Mouse (Mus musculus): ENCODE measurements at regions not wholly inside any gene's neighbourhood (a gene's known extent, or its start where the extent isn't known, plus 50 kb on each side); places are given as distances from the start of the nearest gene placed in this dataset.

DNA sequence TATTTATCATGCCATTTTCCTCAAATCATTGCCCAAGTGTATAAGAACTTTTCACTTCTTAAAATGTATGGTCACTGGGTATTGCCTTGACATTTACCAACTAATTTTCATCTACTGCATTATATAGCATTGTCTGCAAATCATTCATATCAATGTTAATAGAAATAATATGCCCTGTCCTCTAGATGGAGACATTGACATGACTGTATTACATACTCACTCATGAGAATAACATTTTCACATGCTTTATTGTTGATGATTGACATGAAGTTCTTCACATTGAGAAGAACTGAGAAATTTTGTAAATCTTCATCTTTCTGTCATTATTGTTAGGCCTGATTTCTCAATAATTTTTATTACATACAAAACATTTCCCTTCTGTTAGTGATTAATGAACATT, 629.4 kb upstream of the Nudt12 start:
- TF ChIP-seq CTCF (IDR thresholded peaks at IDR 0.05; ENCODE audit: borderline replicate concordance, extremely low read depth, insufficient read depth, insufficient read length) (no peak), POLR2A (IDR thresholded peaks at IDR 0.05; ENCODE audit: borderline replicate concordance, extremely low read depth, insufficient read depth, insufficient read length, poor library complexity, severe bottlenecking) (no peak)

Data from brain, embryonic 14.5 days (tissue).